Mouse (Mus musculus): ENCODE results near the gene Igfbp5. TPM values are rescaled to one million over a fixed set of nuclear protein-coding genes. Genes with fewer than 3 reads are reported as not detected.

Gene Igfbp5
- polyA plus RNA-seq, 1 experiment from 2014 or later = 122 TPM

- H3K27me3 ChIP-seq (ENCODE audit: control insufficient read depth, insufficient read depth, low read length) = no peaks in the 10 kb centered on the region
- peaks cover 5% of the 10 kb centered on the region; the same call in 1 of the 2 replicates for H3K9me3 ChIP-seq (replicated peaks; ENCODE audit: control insufficient read depth, low read length)
- H3K4me3 ChIP-seq (replicated peaks; ENCODE audit: low read length) = no peak overlapping the region
- no peak for ATAC-seq (ENCODE audit: insufficient read depth, low FRiP score)
- peak overlapping the region; percentile 39; the same call in 1 of the 2 replicates for H3K27ac ChIP-seq (ENCODE audit: low read length)
- H3K9ac ChIP-seq (ENCODE audit: low read length) = 0 out of 2 replicates have a peak overlapping the region, but pooled peaks have one; percentile 2
- 16% methylated on average over 6 of the region's 6 CpGs for WGBS
- H3K4me2 ChIP-seq (ENCODE audit: low read depth, low read length) = no peak overlapping the region
- H3K4me1 ChIP-seq (ENCODE audit: control insufficient read depth, insufficient read depth, low read length) = peaks cover 10% of the 10 kb centered on the region
- H3K36me3 ChIP-seq (ENCODE audit: control insufficient read depth, insufficient read depth, low read length) = no peaks in the 10 kb centered on the region
These were observed 60.9 kb downstream of the Igfbp5 start for GRCm38 (mm10) chr1:72813639-72814403.

GRCm38 (mm10) chr1:72813089-72813638 is 61.5 kb downstream of the Igfbp5 start:
- WGBS = 45% methylated on average over 5 of the region's 5 CpGs
- Histone ChIP-seq H3K9ac (ENCODE audit: low read length) (0 out of 2 replicates have a peak overlapping the region, but pooled peaks have one; percentile 2), H3K4me3 (replicated peaks; ENCODE audit: low read length) (no peak overlapping the region), H3K9me3 (replicated peaks; ENCODE audit: control insufficient read depth, low read length) (peaks cover 5% of the 10 kb centered on the region; the same call in 1 of the 2 replicates), H3K27ac (ENCODE audit: low read length) (peak overlapping the region; percentile 11; the same call in 1 of the 2 replicates), H3K4me1 (ENCODE audit: control insufficient read depth, insufficient read depth, low read length) (peaks cover 10% of the 10 kb centered on the region), H3K36me3 (ENCODE audit: control insufficient read depth, insufficient read depth, low read length) (no peaks in the 10 kb centered on the region), H3K4me2 (ENCODE audit: low read depth, low read length) (no peak overlapping the region), H3K27me3 (ENCODE audit: control insufficient read depth, insufficient read depth, low read length) (no peaks in the 10 kb centered on the region)
- ATAC-seq (ENCODE audit: insufficient read depth, low FRiP score) = no peak

- H3K27ac ChIP-seq (ENCODE audit: low read length) = no peak overlapping the region
- no peak overlapping the region for H3K4me2 ChIP-seq (ENCODE audit: low read depth, low read length)
- H3K9me3 ChIP-seq (replicated peaks; ENCODE audit: control insufficient read depth, low read length) = peaks cover 5% of the 10 kb centered on the region; the same call in 1 of the 2 replicates
- H3K36me3 ChIP-seq (ENCODE audit: control insufficient read depth, insufficient read depth, low read length) = no peaks in the 10 kb centered on the region
- peaks cover 12% of the 10 kb centered on the region for H3K4me1 ChIP-seq (ENCODE audit: control insufficient read depth, insufficient read depth, low read length)
- H3K27me3 ChIP-seq (ENCODE audit: control insufficient read depth, insufficient read depth, low read length) = no peaks in the 10 kb centered on the region
- no peak for ATAC-seq (ENCODE audit: insufficient read depth, low FRiP score)
- no peak overlapping the region for H3K4me3 ChIP-seq (replicated peaks; ENCODE audit: low read length)
- 97% methylated on average over 3 of the region's 3 CpGs for WGBS
- H3K9ac ChIP-seq (ENCODE audit: low read length) = no peak overlapping the region
These were observed 63.6 kb downstream of the Igfbp5 start for GRCm38 (mm10) chr1:72811061-72811460.

GRCm38 (mm10) chr1:72809951-72810675 is 64.6 kb downstream of the Igfbp5 start:
- Histone ChIP-seq H3K9ac (ENCODE audit: low read length) (no peak overlapping the region), H3K4me3 (replicated peaks; ENCODE audit: low read length) (no peak overlapping the region), H3K36me3 (ENCODE audit: control insufficient read depth, insufficient read depth, low read length) (no peaks in the 10 kb centered on the region), H3K4me2 (ENCODE audit: low read depth, low read length) (no peak overlapping the region), H3K4me1 (ENCODE audit: control insufficient read depth, insufficient read depth, low read length) (peaks cover 18% of the 10 kb centered on the region), H3K27me3 (ENCODE audit: control insufficient read depth, insufficient read depth, low read length) (no peaks in the 10 kb centered on the region), H3K9me3 (replicated peaks; ENCODE audit: control insufficient read depth, low read length) (peaks cover 5% of the 10 kb centered on the region; the same call in 1 of the 2 replicates), H3K27ac (ENCODE audit: low read length) (no peak overlapping the region)
- no peak for ATAC-seq (ENCODE audit: insufficient read depth, low FRiP score)
- WGBS = 83% methylated on average over 7 of the region's 7 CpGs

GRCm38 (mm10) chr1:72809304-72809703 is 65.4 kb downstream of the Igfbp5 start:
- no peak for ATAC-seq (ENCODE audit: insufficient read depth, low FRiP score)
- no peak overlapping the region for H3K9ac ChIP-seq (ENCODE audit: low read length)
- H3K4me2 ChIP-seq (ENCODE audit: low read depth, low read length) = no peak overlapping the region
- peaks cover 18% of the 10 kb centered on the region for H3K4me1 ChIP-seq (ENCODE audit: control insufficient read depth, insufficient read depth, low read length)
- no peaks in the 10 kb centered on the region for H3K36me3 ChIP-seq (ENCODE audit: control insufficient read depth, insufficient read depth, low read length)
- no peaks in the 10 kb centered on the region for H3K27me3 ChIP-seq (ENCODE audit: control insufficient read depth, insufficient read depth, low read length)
- no peak overlapping the region for H3K27ac ChIP-seq (ENCODE audit: low read length)
- H3K9me3 ChIP-seq (replicated peaks; ENCODE audit: control insufficient read depth, low read length) = peaks cover 5% of the 10 kb centered on the region; the same call in 1 of the 2 replicates
- no peak overlapping the region for H3K4me3 ChIP-seq (replicated peaks; ENCODE audit: low read length)
- WGBS = 76% methylated on average over 7 of the region's 7 CpGs

Other genes starting within 250 kb of the Igfbp5 start
- gene Ankar, start 174.3 kb downstream of the Igfbp5 start, polyA plus RNA-seq (2015; fragmentation: Nextera tagmentation; extraction: Ambion mirVana) = not detected in 2 replicates
- gene Rpl37a, start 163.6 kb downstream of the Igfbp5 start, polyA plus RNA-seq (2015; fragmentation: Nextera tagmentation; extraction: Ambion mirVana) = 1,425 and 1,770 TPM in 2 replicates
- gene Igfbp2, start 50.4 kb downstream of the Igfbp5 start, polyA plus RNA-seq (2015; fragmentation: Nextera tagmentation; extraction: Ambion mirVana) = 375 and 392 TPM in 2 replicates
- not detected in 2 replicates for gene Tnp1, start 141.0 kb upstream of the Igfbp5 start, polyA plus RNA-seq (2015; fragmentation: Nextera tagmentation; extraction: Ambion mirVana)